Mouse (Mus musculus) c-Kit-positive CD71-positive TER-119-negative erythroid progenitor cells, embryonic 14.5 days (primary cell): Measurements from ENCODE around the gene Styx.
A peak's percentile ranks its signal among the peaks of the same experiment; 100 is the strongest.
"Not testable (repeated sequence)": the region's sequence is repeated elsewhere in the genome, so short reads cannot be mapped to it uniquely, and the experiment has no call there.

Experiments used
- DNase-seq: peaks from one replicate; pipeline ENCODE4 v3.0.0-alpha.2; 2013; ENCODE audit warnings: low read depth

The Styx gene

DNA sequence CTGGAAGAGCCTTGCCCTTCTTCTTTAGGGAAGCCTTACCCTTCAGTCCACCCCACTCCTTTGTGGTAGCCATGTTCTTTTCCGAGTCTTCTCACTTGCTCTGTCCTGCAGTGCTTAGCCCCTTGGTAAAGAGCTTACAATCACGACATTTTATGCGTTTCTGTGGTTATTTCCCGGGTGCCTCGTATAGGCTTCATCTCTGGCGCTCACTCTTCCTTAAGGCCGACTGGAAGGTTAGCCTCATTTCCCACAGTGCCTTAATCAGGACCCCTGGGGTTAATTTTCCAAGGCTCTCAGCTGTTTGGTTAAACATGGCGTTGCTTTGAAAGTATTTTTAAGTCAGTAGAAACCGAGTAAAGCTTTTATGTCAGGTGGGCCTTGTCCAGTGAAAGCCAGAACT is 88.5 kb downstream of the Styx start:
- DNase-seq: no peak

DNA sequence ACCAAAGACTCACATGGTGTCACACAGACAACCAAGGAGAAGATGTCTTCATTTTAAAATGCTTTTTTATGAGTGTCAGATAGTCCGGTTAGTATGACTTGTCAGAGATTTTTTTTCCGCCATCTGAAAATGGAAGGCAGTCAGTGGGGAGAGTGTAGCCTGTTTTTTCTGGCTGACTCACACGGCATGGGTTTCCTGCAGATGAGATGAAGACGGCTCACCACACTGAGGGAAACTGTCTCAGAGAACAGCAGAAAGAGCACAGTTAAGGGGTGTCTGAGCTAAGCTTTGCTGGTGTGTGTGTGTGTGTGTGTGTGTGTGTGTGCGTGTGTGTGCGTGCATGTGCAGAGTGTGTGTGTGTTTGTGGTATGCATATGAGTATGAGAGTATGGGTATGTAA is 90.4 kb downstream of the Styx start:
- no peak for DNase-seq

DNA sequence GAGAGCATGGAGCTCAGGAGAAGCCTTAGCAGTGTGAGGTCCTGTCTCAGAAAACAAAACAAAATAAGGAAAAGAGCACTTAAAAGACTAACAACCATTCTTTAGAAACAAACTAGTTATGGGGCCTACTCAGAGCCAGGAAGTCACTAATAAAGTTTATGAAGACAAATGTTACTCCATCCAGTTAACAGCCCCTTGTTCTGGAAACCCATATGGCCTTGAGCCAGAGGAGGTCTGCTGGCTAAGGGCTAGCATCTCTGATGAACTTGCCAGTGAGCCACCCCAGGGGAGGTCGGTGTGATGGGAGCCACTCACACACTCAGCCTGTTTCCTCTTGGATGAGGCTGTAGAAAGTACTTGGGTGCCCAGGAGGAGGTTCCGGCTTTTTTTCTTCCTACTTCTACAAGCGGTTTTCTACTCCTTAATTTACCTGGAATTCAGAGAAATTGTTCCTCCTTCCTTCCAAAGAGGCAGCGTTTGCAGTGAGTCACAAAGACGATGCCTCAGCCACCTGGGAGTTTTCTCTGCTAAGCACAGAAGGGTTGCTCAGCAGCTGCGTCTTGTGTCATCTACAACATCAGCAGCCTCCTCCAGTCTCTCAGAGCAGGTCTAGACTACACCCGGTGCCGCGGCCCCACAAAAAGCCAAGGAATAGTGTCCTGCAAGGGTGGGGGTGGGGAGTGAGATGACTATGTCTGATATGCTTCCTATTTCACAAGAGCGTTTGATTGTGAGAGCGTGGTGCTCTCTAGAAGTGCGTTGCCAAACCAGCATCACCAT is 92.1 kb downstream of the Styx start:
- no peak for DNase-seq

DNA sequence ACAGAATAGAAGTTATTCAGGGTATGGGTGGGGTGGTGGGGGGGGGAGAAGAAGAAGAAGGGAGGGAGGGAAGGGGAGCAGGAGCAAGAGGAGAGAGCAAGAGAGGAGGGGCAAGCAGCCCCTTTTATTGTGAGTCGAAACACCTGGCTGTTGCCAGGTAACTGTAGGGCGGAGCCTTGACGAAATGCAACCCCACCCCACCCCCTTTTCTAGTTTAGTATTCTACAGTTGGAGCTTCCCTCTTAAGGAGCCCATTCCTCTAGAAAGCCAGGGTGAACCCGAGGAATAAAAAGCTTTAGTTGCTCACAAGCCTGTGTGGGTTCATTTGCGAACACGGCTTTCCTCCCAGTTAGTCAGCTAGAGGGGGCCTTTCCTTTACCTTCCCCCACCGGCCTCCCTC is 94.0 kb downstream of the Styx start:
- DNase-seq: no peak

DNA sequence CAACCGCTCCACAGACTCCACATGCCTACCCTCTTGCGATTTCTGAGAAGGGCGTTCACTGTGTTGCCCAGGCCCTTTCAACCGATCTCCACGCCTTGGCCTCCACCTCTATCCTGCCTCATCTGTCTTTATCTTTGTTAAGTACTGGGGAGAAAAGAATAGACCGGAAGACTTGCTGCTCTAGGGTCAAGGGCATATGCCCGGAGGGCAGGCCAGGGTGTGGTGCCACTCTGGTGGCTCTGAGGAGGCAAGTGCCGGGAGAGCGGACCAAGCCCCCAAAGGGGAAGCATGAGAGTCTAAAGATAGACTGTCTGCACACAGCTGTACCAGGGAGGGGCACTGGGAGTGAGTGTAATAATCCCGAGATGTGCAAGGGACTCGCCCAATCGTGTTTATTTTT is 94.6 kb downstream of the Styx start:
- peak; percentile 25 for DNase-seq

DNA sequence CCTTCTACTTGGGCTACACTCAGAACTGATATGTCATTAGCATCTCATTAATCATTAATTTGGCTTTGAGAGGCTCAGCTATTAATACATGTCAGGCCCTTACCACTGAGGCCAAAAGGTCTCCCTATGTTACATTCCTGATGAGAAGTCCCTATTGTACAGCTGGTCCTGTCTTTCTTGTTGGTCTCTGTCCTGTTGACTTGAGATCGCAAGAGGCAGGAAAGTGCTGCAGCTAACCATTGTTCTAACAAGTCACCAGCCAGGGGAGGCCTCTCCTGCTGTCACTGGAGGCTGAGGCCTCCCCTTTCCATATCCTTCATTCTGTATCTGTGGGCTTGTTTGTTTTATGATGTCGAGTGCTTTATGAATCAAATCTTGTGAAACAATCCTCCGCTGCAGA is 95.9 kb downstream of the Styx start:
- DNase-seq: no peak

DNA sequence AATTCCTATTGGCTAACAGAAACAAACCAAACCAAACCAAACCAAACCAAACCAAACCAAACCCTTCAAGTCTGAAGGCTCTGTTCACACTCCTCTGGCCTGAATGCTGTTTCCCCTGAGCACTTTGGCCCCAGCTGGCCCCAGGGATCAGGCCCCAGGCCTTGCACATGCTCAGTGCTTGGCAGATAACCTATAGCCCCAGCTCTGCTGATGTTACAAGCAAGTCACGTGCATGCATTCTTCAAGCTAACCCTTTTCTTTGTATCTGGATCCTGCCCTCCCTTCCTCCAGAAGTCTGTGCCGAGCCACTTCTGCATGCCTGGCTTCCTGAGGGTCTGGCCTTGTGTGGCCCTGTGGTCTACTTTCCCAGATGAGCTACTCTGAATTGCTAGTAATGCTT is 100.2 kb downstream of the Styx start:
- DNase-seq: no peak

DNA sequence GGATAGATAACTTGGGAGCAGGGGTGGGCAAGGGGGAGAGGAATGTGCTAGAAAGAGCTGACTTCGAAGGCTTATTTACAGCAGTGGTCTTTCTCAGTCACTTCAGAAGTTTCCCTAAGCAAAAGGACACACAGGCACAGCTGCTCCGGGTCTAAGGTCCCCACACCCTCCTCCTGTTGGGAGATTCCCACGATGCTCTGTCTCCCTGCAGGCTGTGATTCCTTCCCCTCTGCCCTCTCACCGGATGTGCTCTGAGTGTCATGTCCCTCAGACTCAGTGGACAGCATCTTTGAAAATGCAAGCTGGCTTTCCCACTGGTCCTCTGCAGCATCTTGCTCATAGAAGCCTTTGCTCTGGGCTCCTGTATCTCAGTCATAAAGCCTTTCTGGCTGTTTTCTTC is 101.3 kb downstream of the Styx start:
- no peak for DNase-seq

DNA sequence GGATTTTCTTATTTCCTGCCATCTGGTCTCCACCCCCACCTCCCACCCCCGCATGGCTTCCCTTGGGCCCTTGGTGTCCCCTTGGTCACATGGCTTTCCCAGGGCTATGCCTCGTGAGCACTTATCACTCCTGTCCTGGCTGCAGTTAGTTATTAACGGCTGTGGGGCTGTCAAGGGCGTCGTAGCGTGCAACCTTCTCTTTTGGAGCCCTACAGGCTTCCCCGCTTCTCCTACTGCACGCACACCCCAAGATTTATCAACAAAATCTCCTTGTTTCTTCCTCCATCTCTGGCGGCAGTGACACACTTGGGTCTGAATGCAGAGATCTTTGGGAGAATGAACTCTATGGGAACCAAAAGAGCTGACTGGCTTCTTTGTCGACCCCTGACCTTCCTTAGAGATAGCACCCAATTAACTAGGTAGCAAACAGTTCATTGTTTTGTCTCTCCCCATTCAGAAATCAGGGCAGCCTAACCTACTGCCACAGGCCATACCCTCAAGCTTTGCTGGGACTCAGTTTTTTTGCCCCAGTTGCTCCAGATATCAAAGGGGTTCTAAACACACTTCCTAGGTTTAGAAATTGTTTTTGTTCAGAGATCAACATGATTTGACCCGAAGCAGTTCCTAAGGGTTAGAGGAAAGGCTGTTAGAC is 102.1 kb downstream of the Styx start:
- DNase-seq: no peak

DNA sequence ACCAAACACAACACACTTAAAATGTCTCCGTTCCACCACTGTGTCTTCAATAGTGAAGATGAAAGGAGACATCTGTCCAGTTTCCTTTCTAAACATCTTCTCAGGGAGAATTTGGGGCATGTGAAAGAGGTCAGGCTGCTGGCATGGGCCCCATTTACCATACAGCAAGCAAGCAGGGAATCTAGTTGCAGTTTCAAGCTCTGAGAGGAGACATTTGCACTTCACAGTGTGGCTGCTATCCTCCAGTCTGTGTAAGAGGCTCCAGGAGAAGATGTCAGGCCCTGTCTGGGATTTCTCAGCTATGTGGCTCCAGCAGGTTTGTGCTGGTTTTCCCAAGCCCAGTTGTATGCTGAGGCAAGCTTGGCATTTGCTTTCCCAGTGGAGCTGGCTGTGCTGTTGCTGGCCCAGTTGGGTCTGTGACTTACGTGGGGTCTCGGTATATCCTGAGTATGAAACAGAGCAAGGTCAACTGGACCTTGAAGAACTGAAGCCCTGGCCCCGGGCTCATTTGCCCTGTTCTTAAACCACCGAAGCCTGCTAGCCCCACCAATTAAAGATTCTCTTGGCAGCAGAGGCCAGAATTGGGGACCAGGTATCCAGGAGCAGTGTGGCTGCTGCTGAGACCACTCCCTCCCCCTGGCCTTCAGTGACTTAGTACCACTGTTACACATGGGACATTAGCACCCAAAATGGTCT is 102.8 kb downstream of the Styx start:
- no peak for DNase-seq

DNA sequence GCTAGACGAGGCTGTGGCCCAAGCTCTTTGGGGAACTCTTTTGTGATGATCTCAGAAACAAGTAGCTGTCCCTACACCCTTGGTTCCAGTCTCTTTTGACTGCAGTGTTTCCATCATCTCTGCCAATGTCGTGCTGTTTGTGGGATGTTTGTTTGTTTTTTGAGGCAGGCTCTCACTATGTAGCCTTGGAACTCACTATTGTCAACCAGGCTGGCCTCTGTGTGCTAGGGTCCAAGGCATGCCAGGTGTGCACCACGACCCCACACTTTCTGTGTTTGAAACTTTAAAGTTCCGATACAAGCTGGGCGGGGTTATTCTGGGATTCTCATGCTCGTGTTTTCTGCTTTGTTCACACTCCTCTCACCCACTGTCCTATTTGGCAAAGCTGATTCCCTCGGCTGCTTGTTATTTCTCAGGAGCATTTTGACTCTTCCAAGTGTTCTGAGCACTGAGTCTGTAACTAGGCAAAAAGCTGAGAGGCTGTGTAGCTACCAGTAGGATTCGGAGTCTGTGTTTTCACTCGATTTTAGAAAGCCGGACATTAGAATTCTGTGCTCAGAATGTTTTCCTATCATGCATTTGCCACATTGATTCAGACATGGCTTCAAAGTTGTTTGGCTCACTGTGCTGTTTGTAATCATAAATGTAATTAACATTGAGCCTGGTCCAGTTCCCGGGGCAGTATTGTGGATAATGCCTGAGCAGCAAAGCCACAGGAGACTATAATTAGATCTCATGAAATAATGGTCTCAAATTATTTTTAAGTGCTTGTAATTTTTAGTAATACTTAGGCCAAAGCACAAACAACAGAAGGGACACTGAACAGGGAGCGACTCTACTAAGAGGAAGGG is 105.0 kb downstream of the Styx start:
- DNase-seq: no peak

DNA sequence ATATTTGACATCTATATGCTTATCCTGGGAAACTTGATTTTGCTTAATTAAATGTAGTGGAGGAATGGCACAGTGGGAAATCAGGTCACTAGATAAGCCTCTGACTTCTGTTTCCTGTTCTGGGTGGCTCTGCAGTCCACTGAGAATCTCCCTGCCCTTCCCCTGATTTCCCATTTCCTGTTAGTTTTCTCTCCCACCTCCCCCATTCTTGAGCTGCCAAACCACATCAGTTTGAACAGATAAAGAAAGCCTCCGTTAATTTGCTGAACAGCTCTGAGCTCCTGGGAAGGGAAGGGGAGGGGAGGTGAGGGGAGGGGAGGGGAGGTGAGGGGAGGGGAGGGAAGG is 105.6 kb downstream of the Styx start:
- no peak for DNase-seq

DNA sequence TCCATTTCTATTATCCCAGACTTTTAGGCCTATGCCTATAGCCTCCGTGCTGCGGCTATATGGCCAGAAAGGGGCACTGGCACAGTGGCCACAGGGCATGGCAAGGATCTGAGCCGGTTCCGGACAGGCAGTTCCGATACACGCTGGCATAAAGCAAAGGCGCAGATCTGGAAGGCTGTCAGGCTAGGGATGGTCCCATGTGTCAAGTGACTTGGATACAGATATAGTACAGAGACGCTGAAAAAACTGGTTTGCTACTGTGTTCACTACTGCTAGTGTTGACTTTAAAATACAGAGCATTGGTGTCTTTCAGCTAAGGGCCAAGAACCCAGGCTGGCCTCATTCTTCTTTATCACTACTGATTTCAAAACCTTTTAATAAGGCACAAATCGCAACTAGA is 106.1 kb downstream of the Styx start:
- no peak for DNase-seq

DNA sequence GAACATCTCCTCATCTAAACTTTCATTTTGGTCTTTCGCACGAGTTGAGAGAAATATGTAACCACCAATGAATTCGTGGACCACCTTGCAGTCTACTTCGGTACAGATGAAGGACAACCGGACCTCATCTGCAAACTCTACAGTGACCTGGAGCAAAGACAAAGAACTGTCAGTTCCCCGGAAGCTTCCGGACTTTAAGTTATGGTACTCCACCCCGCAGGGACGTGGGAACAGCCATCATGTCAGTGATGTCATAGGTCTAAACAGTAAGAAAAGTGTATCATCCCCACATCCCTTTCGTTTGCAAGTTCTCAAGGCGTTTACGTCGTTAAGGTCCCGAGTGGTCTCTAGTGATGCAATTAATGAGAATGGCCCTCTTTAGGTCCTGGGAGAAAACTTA is 109.0 kb downstream of the Styx start:
- DNase-seq: no peak

DNA sequence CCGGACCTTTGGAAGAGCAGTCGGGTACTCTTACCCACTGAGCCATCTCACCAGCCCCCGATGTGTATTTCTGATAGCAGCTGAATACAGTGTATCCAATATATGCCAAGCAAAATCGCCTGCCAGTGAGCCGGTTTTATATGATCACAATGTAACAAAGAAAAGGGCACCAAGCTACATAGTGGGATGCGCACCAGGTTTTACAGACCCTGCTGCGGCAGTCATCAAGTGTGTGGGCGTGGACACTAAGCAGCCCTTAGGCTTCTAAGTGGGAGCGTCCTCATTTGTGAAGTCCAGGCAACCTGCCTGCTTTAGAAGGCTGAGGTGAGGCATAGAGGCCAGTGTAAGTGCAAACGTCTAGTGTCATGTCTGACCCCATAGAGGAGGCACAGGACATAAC is 109.6 kb downstream of the Styx start:
- DNase-seq: no peak

DNA sequence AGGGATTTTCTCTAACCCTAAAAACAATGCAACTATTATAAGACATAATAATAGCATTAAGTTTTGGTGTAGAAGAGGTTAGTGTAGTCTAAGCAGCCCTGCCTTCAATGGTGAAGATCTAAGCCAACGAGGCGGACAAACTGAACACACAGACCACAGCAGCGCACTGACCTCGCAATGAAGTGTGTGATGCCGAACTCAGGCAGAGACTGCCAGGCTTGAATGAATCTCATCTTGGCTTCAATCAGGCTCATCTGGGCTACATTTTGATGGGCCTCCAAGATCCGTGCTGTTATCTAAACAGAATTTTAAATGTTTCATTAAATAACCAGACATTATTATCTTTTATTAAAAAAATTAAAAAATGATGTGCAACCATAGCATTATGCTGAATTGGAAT is 111.1 kb downstream of the Styx start:
- no peak for DNase-seq

DNA sequence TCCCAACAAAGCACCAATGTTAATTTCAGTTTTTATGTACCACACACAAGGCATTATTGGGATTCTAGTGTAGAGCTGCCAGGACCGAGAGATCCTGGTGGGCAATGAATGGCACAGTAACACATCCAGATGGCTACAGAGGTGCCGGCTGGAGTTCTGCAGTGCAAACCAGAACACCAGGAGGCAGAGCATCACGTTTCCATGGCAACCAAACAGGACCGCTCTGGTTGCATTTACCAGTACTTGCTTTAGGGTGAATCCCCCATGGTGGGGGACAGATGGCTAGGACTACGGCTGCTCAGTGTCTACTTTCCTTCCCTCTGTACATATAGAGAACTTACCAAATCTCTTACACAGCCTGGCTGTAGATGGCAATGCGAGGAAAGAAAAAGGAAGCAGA is 111.5 kb downstream of the Styx start:
- no peak for DNase-seq

DNA sequence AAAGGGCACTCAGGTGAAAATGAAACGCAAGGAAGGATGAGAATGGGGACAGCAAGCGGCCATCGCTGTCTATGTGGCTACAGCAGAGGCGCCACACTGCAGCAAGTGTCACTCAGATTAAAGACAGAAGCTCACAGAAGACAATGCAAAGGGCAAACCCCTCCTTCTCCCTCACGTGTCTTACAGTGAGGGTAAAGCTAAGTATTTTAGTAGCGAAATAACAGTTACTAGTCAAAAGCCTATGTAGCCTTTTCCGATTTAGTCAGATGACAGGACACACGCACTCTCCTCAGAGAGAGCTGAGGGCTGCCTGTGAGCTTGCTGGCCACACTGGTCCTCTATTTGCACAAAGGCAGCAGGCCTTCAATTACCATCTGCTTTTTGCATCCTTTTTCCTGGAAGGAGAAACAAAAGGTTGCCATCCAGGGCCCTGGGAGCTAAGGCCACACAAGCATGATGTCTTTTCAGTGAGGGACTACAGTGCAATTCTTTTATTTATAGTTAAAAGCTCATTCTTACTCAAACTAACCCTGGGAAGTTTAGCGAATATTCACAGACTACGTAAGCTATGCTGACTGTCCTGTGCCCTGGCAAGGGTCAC is 112.1 kb downstream of the Styx start:
- DNase-seq: no peak

DNA sequence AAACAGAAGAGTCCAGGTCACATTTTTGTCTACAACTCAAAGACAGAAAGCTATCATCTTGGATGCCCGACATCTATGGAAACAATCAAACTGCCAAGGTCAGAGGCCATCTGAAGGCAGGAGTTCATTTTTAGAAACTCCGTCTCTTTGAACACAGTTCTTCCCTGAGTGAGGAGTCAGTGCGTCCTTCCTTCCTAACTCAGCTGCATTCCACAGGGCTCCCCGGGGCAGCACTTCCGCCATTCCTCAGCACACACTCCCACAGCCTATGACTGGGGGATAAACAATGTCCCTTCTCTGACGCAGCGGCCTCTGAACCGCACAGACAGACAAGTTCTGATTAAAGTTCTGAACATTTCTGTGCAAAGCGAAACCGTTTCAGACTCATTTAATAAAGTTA is 112.7 kb downstream of the Styx start:
- no peak for DNase-seq

DNA sequence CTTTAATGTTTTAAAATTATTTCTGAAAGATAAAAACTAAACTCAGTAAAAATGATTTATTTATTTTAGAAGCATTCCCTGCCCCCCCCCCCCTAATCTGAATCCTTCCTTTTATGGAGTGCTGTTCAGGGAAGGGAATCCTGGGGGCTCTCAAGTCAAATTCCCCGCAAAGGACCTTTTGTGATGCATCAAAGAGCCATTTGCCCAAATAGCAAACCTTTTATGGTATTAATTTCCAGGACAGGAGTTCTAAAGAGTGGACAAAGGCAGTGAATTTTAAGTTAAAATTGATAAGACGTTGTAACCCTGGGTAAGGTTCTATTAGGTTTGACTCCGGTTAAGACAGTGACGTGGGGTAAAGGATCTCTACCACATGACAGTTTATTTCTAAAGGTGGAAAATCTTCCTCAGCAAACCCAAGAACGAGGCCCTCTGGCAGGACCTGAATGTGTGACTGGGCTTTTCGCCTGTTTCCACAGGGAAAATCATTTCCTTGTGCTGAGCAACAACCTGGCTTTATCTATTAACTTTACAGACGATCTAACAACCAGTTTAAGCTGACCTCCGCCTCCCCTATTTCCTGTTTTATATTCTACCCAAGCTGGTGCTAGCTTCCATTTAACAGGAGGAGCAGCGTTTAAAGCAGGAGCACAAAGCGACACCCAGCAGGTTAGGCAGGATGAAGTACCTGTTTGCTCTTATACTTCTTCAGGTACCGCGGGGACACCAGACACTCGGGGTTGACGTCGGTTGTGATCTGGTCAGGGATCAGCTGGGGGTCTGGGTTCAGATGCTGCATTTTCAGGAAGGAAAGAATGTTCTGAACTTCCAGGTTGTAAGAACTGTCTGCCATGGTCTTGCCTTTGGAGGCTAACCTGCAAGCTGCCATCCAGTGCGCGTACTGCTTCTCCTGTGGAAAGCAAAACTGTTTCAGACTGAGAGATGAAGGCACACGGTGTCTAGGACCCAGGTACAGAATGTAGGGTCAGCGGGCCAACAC is 113.4 kb downstream of the Styx start:
- no peak for DNase-seq

DNA sequence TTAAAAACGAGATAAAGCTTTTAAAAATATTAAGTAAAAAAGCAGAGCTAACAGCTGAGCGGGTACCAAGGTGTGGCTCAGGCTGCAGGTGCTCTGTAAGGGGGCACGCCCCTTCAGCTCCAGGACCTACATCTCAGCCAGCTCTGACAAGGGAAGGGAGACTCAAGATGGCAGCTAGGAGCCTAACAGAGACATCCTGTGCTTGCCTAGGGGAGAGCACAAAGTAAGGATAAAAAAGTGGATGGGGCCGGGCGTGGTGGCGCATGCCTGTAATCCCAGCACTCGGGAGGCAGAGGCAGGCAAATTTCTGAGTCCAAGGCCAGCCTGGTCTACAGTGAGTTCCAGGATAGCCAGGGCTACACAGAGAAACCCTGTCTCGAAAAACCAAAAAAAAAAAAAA is 115.5 kb downstream of the Styx start:
- not testable (repeated sequence) for DNase-seq
